Mouse (Mus musculus): Measurements from ENCODE around the gene Prkcg. TPM values are rescaled to one million over a fixed set of nuclear protein-coding genes. Genes with fewer than 3 reads are reported as not detected.

The Prkcg gene
- polyA plus RNA-seq, 1 experiment: 0.23 TPM

GRCm38 (mm10) chr7:3300891-3301627 lies 12.1 kb downstream of the Prkcg start:
- Histone ChIP-seq H3K4me1 (peaks cover 42% of the 10 kb centered on the region), H3K36me3 (replicated peaks; ENCODE audit: low read length) (peaks cover 30% of the 10 kb centered on the region), H3K4me3 (replicated peaks) (no peak overlapping the region), H3K27me3 (replicated peaks) (peaks cover 49% of the 10 kb centered on the region), H3K9me3 (no peaks in the 10 kb centered on the region)
- TF ChIP-seq GATA1 (IDR thresholded peaks at IDR 0.05; ENCODE audit: borderline replicate concordance, low read length) (no peak), FLI1 (IDR thresholded peaks at IDR 0.05; ENCODE audit: low read length) (no peak)

DNA sequence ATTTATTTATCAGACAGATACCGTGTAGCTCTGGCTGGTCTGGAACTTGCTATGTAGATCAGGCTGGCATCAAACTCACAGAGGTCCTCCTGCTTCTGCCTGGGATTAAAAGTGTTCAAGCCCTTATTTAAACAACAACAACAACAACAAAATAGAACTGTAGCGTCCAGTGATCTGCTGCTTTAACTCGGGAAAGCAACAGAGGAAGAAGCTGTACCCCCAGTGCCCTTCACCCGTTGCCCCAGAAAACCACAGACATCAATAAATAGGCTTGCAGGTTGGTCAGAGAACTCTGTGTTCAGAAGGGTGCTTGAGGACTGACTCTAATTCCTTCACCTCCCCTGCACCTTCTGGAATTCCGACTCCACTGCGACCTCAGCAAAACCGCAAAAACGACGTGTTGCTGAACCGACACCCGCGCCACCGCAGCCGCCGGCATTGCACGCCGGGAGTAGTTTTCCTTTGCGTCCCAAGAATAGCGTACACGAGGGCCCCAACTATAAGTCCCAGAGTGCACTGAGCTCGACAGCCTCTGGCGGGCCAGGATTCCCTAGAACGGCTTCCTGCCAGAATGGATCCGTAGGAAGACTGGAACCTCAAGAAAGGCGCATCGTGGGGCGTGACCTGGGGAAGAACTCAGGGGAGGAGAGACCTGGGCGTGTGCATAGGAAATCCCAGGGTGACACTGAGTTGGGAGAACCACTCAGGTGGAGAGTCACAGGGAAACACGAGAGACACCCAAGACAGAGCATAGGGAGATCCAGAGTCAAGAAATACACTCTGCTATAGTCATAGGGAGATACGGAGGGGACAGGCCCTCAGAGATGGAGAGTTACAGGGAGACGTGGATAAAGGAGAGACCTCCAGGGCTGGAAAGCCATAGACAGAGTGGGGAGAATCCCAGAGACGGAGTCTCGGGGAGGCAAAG lies 12.9 kb downstream of the Prkcg start:
- H3K27me3 ChIP-seq (replicated peaks): peaks cover 54% of the 10 kb centered on the region
- peaks cover 42% of the 10 kb centered on the region for H3K4me1 ChIP-seq
- H3K36me3 ChIP-seq (replicated peaks; ENCODE audit: low read length): peaks cover 22% of the 10 kb centered on the region
- H3K4me3 ChIP-seq (replicated peaks): peak overlapping the region; percentile 91
- no peak for TF ChIP-seq GATA1 (IDR thresholded peaks at IDR 0.05; ENCODE audit: borderline replicate concordance, low read length)
- TF ChIP-seq FLI1 (IDR thresholded peaks at IDR 0.05; ENCODE audit: low read length): no peak
- no peaks in the 10 kb centered on the region for H3K9me3 ChIP-seq

GRCm38 (mm10) chr7:3302556-3303275 lies 13.7 kb downstream of the Prkcg start:
- H3K4me1 ChIP-seq: peaks cover 35% of the 10 kb centered on the region
- no peaks in the 10 kb centered on the region for H3K9me3 ChIP-seq
- H3K4me3 ChIP-seq (replicated peaks): peak overlapping the region; percentile 91
- no peak for TF ChIP-seq GATA1 (IDR thresholded peaks at IDR 0.05; ENCODE audit: borderline replicate concordance, low read length)
- TF ChIP-seq FLI1 (IDR thresholded peaks at IDR 0.05; ENCODE audit: low read length): no peak
- peaks cover 13% of the 10 kb centered on the region for H3K36me3 ChIP-seq (replicated peaks; ENCODE audit: low read length)
- peaks cover 58% of the 10 kb centered on the region for H3K27me3 ChIP-seq (replicated peaks)

- no peaks in the 10 kb centered on the region for H3K9me3 ChIP-seq
- TF ChIP-seq GATA1 (IDR thresholded peaks at IDR 0.05; ENCODE audit: borderline replicate concordance, low read length) (no peak), FLI1 (IDR thresholded peaks at IDR 0.05; ENCODE audit: low read length) (no peak)
- H3K4me1 ChIP-seq: peaks cover 35% of the 10 kb centered on the region
- peaks cover 7% of the 10 kb centered on the region for H3K36me3 ChIP-seq (replicated peaks; ENCODE audit: low read length)
- peak overlapping the region; percentile 91 for H3K4me3 ChIP-seq (replicated peaks)
- H3K27me3 ChIP-seq (replicated peaks): peaks cover 63% of the 10 kb centered on the region
These were observed 14.3 kb downstream of the Prkcg start for GRCm38 (mm10) chr7:3303276-3303781.

GRCm38 (mm10) chr7:3303789-3304188 lies 14.8 kb downstream of the Prkcg start:
- Histone ChIP-seq H3K36me3 (replicated peaks; ENCODE audit: low read length) (peaks cover 5% of the 10 kb centered on the region), H3K27me3 (replicated peaks) (peaks cover 68% of the 10 kb centered on the region), H3K9me3 (no peaks in the 10 kb centered on the region), H3K4me3 (replicated peaks) (peak overlapping the region; percentile 91), H3K4me1 (peaks cover 35% of the 10 kb centered on the region)
- TF ChIP-seq FLI1 (IDR thresholded peaks at IDR 0.05; ENCODE audit: low read length) (no peak), GATA1 (IDR thresholded peaks at IDR 0.05; ENCODE audit: borderline replicate concordance, low read length) (no peak)

- TF ChIP-seq FLI1 (IDR thresholded peaks at IDR 0.05; ENCODE audit: low read length): no peak
- Histone ChIP-seq H3K9me3 (no peaks in the 10 kb centered on the region), H3K4me1 (peaks cover 35% of the 10 kb centered on the region), H3K27me3 (replicated peaks) (peaks cover 69% of the 10 kb centered on the region), H3K36me3 (replicated peaks; ENCODE audit: low read length) (peaks cover 5% of the 10 kb centered on the region), H3K4me3 (replicated peaks) (no peak overlapping the region)
These were observed 15.3 kb downstream of the Prkcg start for GRCm38 (mm10) chr7:3304298-3304697.

DNA sequence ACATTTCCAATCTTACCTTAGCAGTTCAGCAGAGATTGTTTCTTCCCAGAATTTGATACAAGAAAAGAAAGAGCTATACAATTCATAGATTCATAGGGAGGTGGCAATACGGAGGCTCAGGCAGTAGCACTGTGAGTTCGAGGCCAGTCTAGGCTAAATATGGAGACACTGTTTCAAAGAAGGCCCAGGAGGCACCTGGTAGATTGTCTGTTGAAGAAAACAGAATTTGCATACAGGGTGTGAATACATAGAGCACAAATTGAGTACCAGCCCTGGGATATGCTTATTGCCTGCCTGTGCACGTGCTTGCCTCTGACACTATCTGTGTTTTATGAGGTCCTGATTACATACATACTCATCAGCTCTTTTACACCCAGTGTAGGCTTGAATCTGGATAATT lies 17.4 kb downstream of the Prkcg start:
- Histone ChIP-seq H3K4me1 (peaks cover 30% of the 10 kb centered on the region), H3K27me3 (replicated peaks) (peaks cover 68% of the 10 kb centered on the region), H3K4me3 (replicated peaks) (no peak overlapping the region), H3K9me3 (peaks cover 17% of the 10 kb centered on the region), H3K36me3 (replicated peaks; ENCODE audit: low read length) (no peaks in the 10 kb centered on the region)
- TF ChIP-seq GATA1 (IDR thresholded peaks at IDR 0.05; ENCODE audit: borderline replicate concordance, low read length): no peak
- TF ChIP-seq FLI1 (IDR thresholded peaks at IDR 0.05; ENCODE audit: low read length): no peak

GRCm38 (mm10) chr7:3308646-3309045 lies 19.7 kb downstream of the Prkcg start:
- Histone ChIP-seq H3K4me3 (replicated peaks) (no peak overlapping the region), H3K4me1 (peaks cover 8% of the 10 kb centered on the region), H3K27me3 (replicated peaks) (peaks cover 54% of the 10 kb centered on the region), H3K36me3 (replicated peaks; ENCODE audit: low read length) (no peaks in the 10 kb centered on the region), H3K9me3 (peaks cover 17% of the 10 kb centered on the region)
- TF ChIP-seq GATA1 (IDR thresholded peaks at IDR 0.05; ENCODE audit: borderline replicate concordance, low read length) (no peak), FLI1 (IDR thresholded peaks at IDR 0.05; ENCODE audit: low read length) (no peak)

DNA sequence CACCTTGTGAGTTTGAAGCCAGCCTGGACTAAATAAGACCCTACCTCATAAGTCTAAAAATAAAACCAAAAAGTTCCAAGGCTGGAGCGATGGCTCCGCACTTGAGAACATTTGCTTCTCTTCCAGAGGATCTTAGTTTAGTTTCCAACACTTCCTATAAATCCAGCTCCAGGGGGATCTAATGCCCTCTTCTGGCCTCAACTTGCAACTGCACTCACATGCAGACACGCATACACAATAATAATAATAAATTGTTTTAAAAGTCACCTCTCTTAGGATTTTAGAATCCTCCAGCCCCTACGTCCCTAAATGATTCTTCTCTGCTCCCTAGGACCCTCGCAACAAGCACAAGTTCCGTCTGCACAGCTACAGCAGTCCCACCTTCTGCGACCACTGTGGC lies 21.3 kb downstream of the Prkcg start:
- Histone ChIP-seq H3K36me3 (replicated peaks; ENCODE audit: low read length) (no peaks in the 10 kb centered on the region), H3K9me3 (peaks cover 17% of the 10 kb centered on the region), H3K4me3 (replicated peaks) (peak overlapping the region; percentile 9), H3K4me1 (no peaks in the 10 kb centered on the region), H3K27me3 (replicated peaks) (peaks cover 46% of the 10 kb centered on the region)
- TF ChIP-seq GATA1 (IDR thresholded peaks at IDR 0.05; ENCODE audit: borderline replicate concordance, low read length) (no peak), FLI1 (IDR thresholded peaks at IDR 0.05; ENCODE audit: low read length) (no peak)
